Mouse (Mus musculus): ENCODE data around the gene Map4.

Gene Map4

GRCm38 (mm10) chr9:110131525-110132197 lies 200.4 kb downstream of the Map4 start:
- peak; percentile 100 for DNase-seq (ENCODE audit: low spot score)

GRCm38 (mm10) chr9:110132201-110132605 lies 200.9 kb downstream of the Map4 start:
- DNase-seq (ENCODE audit: low spot score), result no peak

- DNase-seq (ENCODE audit: low spot score), result no peak
Observed at GRCm38 (mm10) chr9:110132921-110133320, 201.7 kb downstream of the Map4 start.
